Mouse (Mus musculus): ENCODE data around the gene H2afb2.

Gene H2afb2

GRCm38 (mm10) chrX:116680878-116681277 is at the start of gene H2afb2:
H2afb2 (plus strand) TSS chrX:116681178.
- DNase-seq: no peak
